Mouse (Mus musculus): ENCODE measurements around the gene Map3k4.

Map3k4 gene

DNA sequence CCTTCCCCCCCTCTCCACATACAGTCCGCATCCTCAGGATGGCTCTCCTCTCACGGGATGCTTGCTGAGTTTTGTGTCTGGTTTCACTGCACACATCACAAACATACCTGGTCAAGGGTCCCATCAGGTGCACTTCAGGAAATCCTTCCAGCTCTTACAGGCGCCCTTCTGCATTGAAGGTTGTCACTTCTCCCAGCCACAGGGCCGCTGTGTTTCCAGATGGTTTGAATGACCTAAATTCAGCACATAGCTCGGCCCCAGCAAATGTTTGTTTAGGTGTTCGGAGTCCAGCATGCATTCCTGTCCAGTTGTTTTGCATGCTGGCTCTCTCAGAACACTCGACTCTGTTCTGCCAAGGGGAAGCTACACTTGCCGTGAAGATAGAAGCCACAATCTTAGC lies 134.3 kb downstream of the Map3k4 start:
- no peak for DNase-seq (ENCODE audit: low read depth, low spot score)

DNA sequence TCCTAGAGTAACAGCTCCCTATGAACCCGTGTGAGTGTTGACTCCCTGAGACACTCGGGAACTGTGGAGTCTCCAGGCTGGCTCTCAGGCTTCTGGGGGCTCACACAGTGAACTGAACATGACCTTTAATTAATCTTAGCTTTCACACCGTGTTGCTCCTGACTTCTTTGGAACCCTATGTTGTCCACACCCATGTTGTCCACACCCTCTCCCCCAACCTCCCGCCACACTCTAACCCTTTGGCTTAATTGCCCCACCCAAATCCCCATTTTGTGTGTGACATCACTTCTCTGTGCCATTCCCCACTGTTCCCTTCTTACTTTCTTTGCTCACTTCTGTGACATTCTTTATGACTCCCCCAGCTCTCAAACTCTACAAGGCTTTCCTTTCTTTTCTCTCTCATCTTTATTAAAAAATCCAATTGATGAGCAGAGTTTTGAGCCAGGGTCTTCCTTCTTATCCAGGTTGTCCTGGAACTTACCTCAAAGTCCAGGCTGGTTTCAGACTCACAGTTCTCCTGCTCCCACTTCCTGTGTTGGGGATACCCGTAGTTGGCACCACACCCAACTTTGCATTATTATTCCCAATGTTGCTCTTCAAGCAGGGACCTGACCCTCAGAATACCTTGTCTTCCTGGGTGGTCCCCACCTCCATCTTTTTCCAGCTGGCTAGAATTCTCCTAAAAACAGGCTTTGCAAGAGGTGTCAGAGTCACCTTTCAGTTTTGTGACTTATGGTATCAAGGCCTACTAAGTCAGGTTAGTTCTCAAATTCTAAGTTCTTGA lies 135.7 kb downstream of the Map3k4 start:
- DNase-seq (ENCODE audit: low read depth, low spot score): no peak

DNA sequence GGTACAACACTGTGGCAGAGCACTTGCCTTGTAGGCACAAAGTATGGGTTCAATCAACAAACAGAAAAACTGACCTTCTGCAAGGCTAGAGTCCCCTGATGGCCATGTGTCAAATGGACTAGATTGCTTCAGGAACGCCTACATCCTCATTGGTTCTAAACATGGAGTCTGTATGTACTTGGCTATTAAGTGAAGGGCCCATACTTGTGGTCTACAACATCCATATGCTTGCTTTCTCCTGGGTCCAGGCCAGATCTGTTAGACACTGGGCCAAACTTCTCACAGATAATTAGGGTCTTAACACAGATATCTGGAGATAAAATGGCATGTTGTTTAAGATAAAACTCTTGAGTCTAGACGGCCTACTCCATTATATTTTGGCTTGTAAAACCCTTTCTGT lies 138.8 kb downstream of the Map3k4 start:
- no peak for DNase-seq (ENCODE audit: low read depth, low spot score)

DNA sequence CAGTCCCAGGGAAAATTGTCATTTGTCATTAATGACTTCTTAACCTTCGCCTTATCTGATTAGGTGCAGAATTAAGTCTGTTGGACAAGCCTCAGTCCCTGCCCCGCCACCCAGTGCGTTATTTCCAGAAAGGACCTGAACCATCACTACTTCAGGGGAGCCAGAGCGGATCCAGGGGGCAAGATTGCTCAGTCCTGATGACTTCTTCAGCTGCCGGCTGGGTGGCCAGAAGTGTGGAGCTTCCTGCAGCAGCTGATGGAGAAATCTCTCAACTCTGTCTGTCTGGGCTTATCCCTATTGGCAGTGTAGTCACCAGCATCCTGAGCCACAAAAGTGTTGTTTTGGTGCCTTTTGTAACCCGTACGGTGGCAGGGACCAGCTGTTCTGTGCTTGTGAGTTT lies 139.3 kb downstream of the Map3k4 start:
- DNase-seq (ENCODE audit: low read depth, low spot score): no peak

Data from brain, embryonic 18.5 days (tissue).